Mouse (Mus musculus) C2C12 (cell line): ENCODE data around the gene Trnau1ap. TPM values are rescaled to one million over a fixed set of nuclear protein-coding genes. Genes with fewer than 3 reads are reported as not detected.

Experiments used
- H3K27me3 ChIP-seq: one replicate; pipeline ENCODE4 v1.6.1; 2011; ENCODE audit not compliant: control insufficient read depth, insufficient read depth, insufficient read length
- H3K36me3 ChIP-seq: one replicate; pipeline ENCODE4 v1.6.1; 2011; ENCODE audit not compliant: control insufficient read depth, insufficient read depth
- H3K4me3 ChIP-seq: one replicate; pipeline ENCODE4 v1.5.1; 2011; ENCODE audit warnings: mild to moderate bottlenecking, control low read depth; ENCODE audit not compliant: poor library complexity, insufficient read depth, severe bottlenecking
- H3K79me2 ChIP-seq: one replicate; pipeline ENCODE4 v1.6.1; 2011; ENCODE audit not compliant: control insufficient read depth, insufficient read depth
- H3K79me3 ChIP-seq: one replicate; pipeline ENCODE4 v1.6.1; 2011; ENCODE audit warnings: low read depth, control low read depth
- H3ac ChIP-seq: one replicate; pipeline ENCODE3; 2011; ENCODE audit warnings: low read depth; ENCODE audit not compliant: control insufficient read depth, insufficient read length
- CEBPB ChIP-seq: IDR thresholded peaks from one replicate; pipeline ENCODE4 v1.6.1; 2011; ENCODE audit warnings: low read depth, mild to moderate bottlenecking, control low read depth, moderate library complexity
- CTCF ChIP-seq: IDR thresholded peaks from one replicate; pipeline ENCODE4 v1.5.1; 2011; ENCODE audit not compliant: control insufficient read depth, insufficient read depth, insufficient read length
- FOSL1 ChIP-seq: IDR thresholded peaks from one replicate; pipeline ENCODE4 v1.8.0; 2011; ENCODE audit warnings: mild to moderate bottlenecking, low read length; ENCODE audit not compliant: poor library complexity, insufficient read depth, severe bottlenecking
- MAX ChIP-seq: IDR thresholded peaks from one replicate; pipeline ENCODE4 v1.6.1; 2011; ENCODE audit warnings: mild to moderate bottlenecking, control low read depth
- MYOD1 ChIP-seq: IDR thresholded peaks from one replicate; pipeline ENCODE4 v1.6.1; 2011; ENCODE audit warnings: low read depth; ENCODE audit not compliant: control insufficient read depth, insufficient read length
- MYOG ChIP-seq: IDR thresholded peaks from one replicate; pipeline ENCODE4 v1.6.1; 2011; ENCODE audit not compliant: control insufficient read depth, insufficient read length; ENCODE audit errors: extremely low read depth
- USF1 ChIP-seq: IDR thresholded peaks from one replicate; pipeline ENCODE4 v1.6.1; 2011; ENCODE audit warnings: low read depth, mild to moderate bottlenecking, control low read depth, moderate library complexity
- polyA plus RNA-seq: library from polyadenylated mRNA; unstranded; fragments of >200 nt; fragmentation: generic; extraction: Trizol; gene quantifications from one replicate; pipeline ENCODE4 v1.2.1, GENCODE M21; 2012; ENCODE audit warnings: missing spikeins

The Trnau1ap gene
- polyA plus RNA-seq, 1 experiment, result 55.1 TPM

DNA sequence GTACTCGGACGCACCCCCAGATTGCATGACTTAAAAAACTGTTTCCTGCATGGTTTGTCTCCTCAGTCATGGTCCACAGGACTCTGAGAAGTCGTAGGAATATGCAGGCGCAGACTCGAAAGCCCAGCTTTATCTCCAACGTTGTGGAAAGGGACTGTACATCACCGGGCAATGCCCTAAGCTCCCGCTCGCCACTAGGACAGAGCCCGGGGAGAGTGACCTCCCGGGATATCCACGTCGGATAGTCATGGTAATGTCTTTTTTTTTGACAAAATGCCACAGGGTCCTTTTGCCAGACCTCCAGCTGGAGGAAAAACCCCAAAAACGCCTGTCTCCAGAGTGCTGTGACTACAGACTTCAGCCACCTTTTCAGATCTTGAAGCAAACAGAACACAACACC is 23.4 kb upstream of the Trnau1ap start:
- H3K4me3 ChIP-seq, result peak overlapping the region; percentile 83
- H3ac ChIP-seq, result peak overlapping the region; percentile 83
- peaks cover 34% of the 10 kb centered on the region for H3K79me2 ChIP-seq
- no peaks in the 10 kb centered on the region for H3K27me3 ChIP-seq
- TF ChIP-seq FOSL1 (no peak), CEBPB (no peak), USF1 (no peak), MAX (no peak)
- H3K36me3 ChIP-seq, result peaks cover 54% of the 10 kb centered on the region
- peaks cover 24% of the 10 kb centered on the region for H3K79me3 ChIP-seq

- Histone ChIP-seq H3K4me3 (peak overlapping the region; percentile 83), H3K27me3 (no peaks in the 10 kb centered on the region), H3K79me2 (peaks cover 34% of the 10 kb centered on the region), H3K79me3 (peaks cover 24% of the 10 kb centered on the region), H3K36me3 (peaks cover 40% of the 10 kb centered on the region), H3ac (peak overlapping the region; percentile 71)
- TF ChIP-seq MYOG, result no peak
- no peak for TF ChIP-seq CTCF
- TF ChIP-seq USF1, result no peak
- no peak for TF ChIP-seq FOSL1
These were observed 22.1 kb upstream of the Trnau1ap start for GRCm38 (mm10) chr4:132351401-132351800.

DNA sequence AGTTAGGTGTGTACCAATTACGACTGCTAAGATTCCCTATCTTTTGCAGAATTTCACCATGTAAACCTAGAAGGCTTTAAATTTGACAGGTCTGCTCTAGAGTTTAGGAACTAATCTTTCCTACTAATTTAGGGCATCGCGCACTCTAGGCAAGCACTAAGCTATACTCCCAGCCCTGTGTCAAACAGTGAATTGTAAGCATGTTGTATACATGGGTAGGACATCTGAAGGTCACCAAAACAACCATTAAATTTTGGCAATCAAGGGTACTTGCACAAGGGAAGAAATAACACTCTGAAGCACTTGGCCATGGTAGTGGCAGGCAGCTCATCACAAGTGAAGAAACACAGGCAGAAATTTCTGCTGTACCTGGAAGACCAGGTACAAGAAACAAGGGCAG is 21.5 kb upstream of the Trnau1ap start:
- no peak overlapping the region for H3K4me3 ChIP-seq
- no peaks in the 10 kb centered on the region for H3K27me3 ChIP-seq
- H3K79me2 ChIP-seq, result peaks cover 34% of the 10 kb centered on the region
- peaks cover 36% of the 10 kb centered on the region for H3K36me3 ChIP-seq
- H3K79me3 ChIP-seq, result peaks cover 24% of the 10 kb centered on the region
- TF ChIP-seq MAX, result no peak
- no peak for TF ChIP-seq MYOD1
- no peak for TF ChIP-seq FOSL1
- TF ChIP-seq MYOG, result no peak
- TF ChIP-seq CTCF, result no peak
- TF ChIP-seq USF1, result no peak
- TF ChIP-seq CEBPB, result no peak
- no peak overlapping the region for H3ac ChIP-seq

GRCm38 (mm10) chr4:132350123-132350740 is 20.9 kb upstream of the Trnau1ap start:
- Histone ChIP-seq H3K27me3 (no peaks in the 10 kb centered on the region), H3K4me3 (no peak overlapping the region), H3K36me3 (peaks cover 30% of the 10 kb centered on the region)

GRCm38 (mm10) chr4:132349495-132350122 is 20.3 kb upstream of the Trnau1ap start:
- TF ChIP-seq MYOG, result no peak
- TF ChIP-seq MYOD1, result no peak
- no peak for TF ChIP-seq CTCF
- no peak for TF ChIP-seq MAX
- no peak for TF ChIP-seq FOSL1
- TF ChIP-seq CEBPB, result no peak
- Histone ChIP-seq H3K79me3 (peaks cover 30% of the 10 kb centered on the region), H3K4me3 (no peak overlapping the region), H3K79me2 (peaks cover 43% of the 10 kb centered on the region), H3ac (no peak overlapping the region), H3K36me3 (peaks cover 30% of the 10 kb centered on the region), H3K27me3 (no peaks in the 10 kb centered on the region)

More at GRCm38 (mm10) chr4:132350123-132350740, 20.9 kb upstream of the Trnau1ap start:
- Histone ChIP-seq H3K79me3 (peaks cover 24% of the 10 kb centered on the region), H3K79me2 (peaks cover 37% of the 10 kb centered on the region), H3ac (no peak overlapping the region)
- TF ChIP-seq USF1, result no peak
- TF ChIP-seq CEBPB, result no peak
- TF ChIP-seq MAX, result no peak
- TF ChIP-seq MYOD1, result no peak
- TF ChIP-seq MYOG, result no peak
- TF ChIP-seq CTCF, result no peak

GRCm38 (mm10) chr4:132346661-132347060 is 17.3 kb upstream of the Trnau1ap start:
- Histone ChIP-seq H3K36me3 (peaks cover 33% of the 10 kb centered on the region), H3K79me2 (peaks cover 49% of the 10 kb centered on the region), H3ac (no peak overlapping the region), H3K79me3 (peaks cover 43% of the 10 kb centered on the region), H3K27me3 (no peaks in the 10 kb centered on the region), H3K4me3 (no peak overlapping the region)
- TF ChIP-seq FOSL1 (no peak), MAX (no peak), CTCF (no peak), MYOG (no peak), CEBPB (no peak), MYOD1 (no peak), USF1 (no peak)
